Mouse (Mus musculus): ENCODE measurements around the gene Herc4. TPM values are rescaled to one million over a fixed set of nuclear protein-coding genes. Genes with fewer than 3 reads are reported as not detected.

The Herc4 gene
- polyA plus RNA-seq, 1 experiment from 2014 or later, result 46.0 TPM

GRCm38 (mm10) chr10:63230854-63231253 is 12.8 kb upstream of the Herc4 start:
- 35% methylated on average over 3 of the region's 5 CpGs for WGBS
- H3K4me3 ChIP-seq (ENCODE audit: low read depth, low read length), result no peak overlapping the region

GRCm38 (mm10) chr10:63231630-63232029 is 12.0 kb upstream of the Herc4 start:
- Histone ChIP-seq H3K4me1 (ENCODE audit: control insufficient read depth, insufficient read depth, low read length) (no peaks in the 10 kb centered on the region), H3K9ac (ENCODE audit: low read length) (no peak overlapping the region), H3K4me2 (ENCODE audit: low read depth) (no peak overlapping the region), H3K4me3 (ENCODE audit: low read depth, low read length) (no peak overlapping the region), H3K27ac (ENCODE audit: low read depth, low read length) (no peak overlapping the region), H3K36me3 (ENCODE audit: control insufficient read depth, insufficient read depth, low read length) (no peaks in the 10 kb centered on the region), H3K27me3 (ENCODE audit: control insufficient read depth, insufficient read depth, low read length) (no peaks in the 10 kb centered on the region), H3K9me3 (ENCODE audit: control insufficient read depth, low read length) (no peaks in the 10 kb centered on the region)
- DNase-seq (ENCODE audit: low spot score) (no peak), ATAC-seq (ENCODE audit: insufficient read depth, low FRiP score, low TSS enrichment) (no peak)
- 83% methylated on average over 5 of the region's 5 CpGs for WGBS

More at GRCm38 (mm10) chr10:63230854-63231253, 12.8 kb upstream of the Herc4 start:
- no peaks in the 10 kb centered on the region for H3K27me3 ChIP-seq (ENCODE audit: control insufficient read depth, insufficient read depth, low read length)
- H3K9ac ChIP-seq (ENCODE audit: low read length), result no peak overlapping the region
- no peaks in the 10 kb centered on the region for H3K9me3 ChIP-seq (ENCODE audit: control insufficient read depth, low read length)
- no peak for DNase-seq (ENCODE audit: low spot score)
- no peaks in the 10 kb centered on the region for H3K36me3 ChIP-seq (ENCODE audit: control insufficient read depth, insufficient read depth, low read length)
- no peak overlapping the region for H3K4me2 ChIP-seq (ENCODE audit: low read depth)
- H3K27ac ChIP-seq (ENCODE audit: low read depth, low read length), result no peak overlapping the region
- H3K4me1 ChIP-seq (ENCODE audit: control insufficient read depth, insufficient read depth, low read length), result no peaks in the 10 kb centered on the region
- no peak for ATAC-seq (ENCODE audit: insufficient read depth, low FRiP score, low TSS enrichment)

GRCm38 (mm10) chr10:63234133-63234532 is 9.5 kb upstream of the Herc4 start:
- Histone ChIP-seq H3K4me2 (ENCODE audit: low read depth) (no peak overlapping the region), H3K27me3 (ENCODE audit: control insufficient read depth, insufficient read depth, low read length) (no peaks in the 10 kb centered on the region), H3K9me3 (ENCODE audit: control insufficient read depth, low read length) (no peaks in the 10 kb centered on the region), H3K36me3 (ENCODE audit: control insufficient read depth, insufficient read depth, low read length) (no peaks in the 10 kb centered on the region), H3K27ac (ENCODE audit: low read depth, low read length) (no peak overlapping the region), H3K4me3 (ENCODE audit: low read depth, low read length) (no peak overlapping the region), H3K4me1 (ENCODE audit: control insufficient read depth, insufficient read depth, low read length) (no peaks in the 10 kb centered on the region), H3K9ac (ENCODE audit: low read length) (no peak overlapping the region)
- no peak for ATAC-seq (ENCODE audit: insufficient read depth, low FRiP score, low TSS enrichment)
- WGBS, result 89% methylated on average over 5 of the region's 5 CpGs
- no peak for DNase-seq (ENCODE audit: low spot score)

GRCm38 (mm10) chr10:63235889-63236288 is 7.7 kb upstream of the Herc4 start:
- Histone ChIP-seq H3K36me3 (ENCODE audit: control insufficient read depth, insufficient read depth, low read length) (no peaks in the 10 kb centered on the region), H3K27me3 (ENCODE audit: control insufficient read depth, insufficient read depth, low read length) (no peaks in the 10 kb centered on the region), H3K4me2 (ENCODE audit: low read depth) (no peak overlapping the region), H3K27ac (ENCODE audit: low read depth, low read length) (no peak overlapping the region), H3K4me1 (ENCODE audit: control insufficient read depth, insufficient read depth, low read length) (no peaks in the 10 kb centered on the region), H3K9me3 (ENCODE audit: control insufficient read depth, low read length) (no peaks in the 10 kb centered on the region), H3K4me3 (ENCODE audit: low read depth, low read length) (no peak overlapping the region), H3K9ac (ENCODE audit: low read length) (no peak overlapping the region)
- 84% methylated on average over 8 of the region's 8 CpGs for WGBS
- no peak for DNase-seq (ENCODE audit: low spot score)
- ATAC-seq (ENCODE audit: insufficient read depth, low FRiP score, low TSS enrichment), result no peak

GRCm38 (mm10) chr10:63236663-63237062 is 6.9 kb upstream of the Herc4 start:
- Histone ChIP-seq H3K4me1 (ENCODE audit: control insufficient read depth, insufficient read depth, low read length) (no peaks in the 10 kb centered on the region), H3K4me2 (ENCODE audit: low read depth) (no peak overlapping the region), H3K27me3 (ENCODE audit: control insufficient read depth, insufficient read depth, low read length) (no peaks in the 10 kb centered on the region), H3K4me3 (ENCODE audit: low read depth, low read length) (no peak overlapping the region), H3K9me3 (ENCODE audit: control insufficient read depth, low read length) (no peaks in the 10 kb centered on the region), H3K9ac (ENCODE audit: low read length) (no peak overlapping the region), H3K27ac (ENCODE audit: low read depth, low read length) (no peak overlapping the region), H3K36me3 (ENCODE audit: control insufficient read depth, insufficient read depth, low read length) (no peaks in the 10 kb centered on the region)
- WGBS, result 90% methylated on average over 6 of the region's 6 CpGs
- no peak for DNase-seq (ENCODE audit: low spot score)
- ATAC-seq (ENCODE audit: insufficient read depth, low FRiP score, low TSS enrichment), result no peak

GRCm38 (mm10) chr10:63237206-63237605 is 6.4 kb upstream of the Herc4 start:
- 89% methylated on average over 2 of the region's 2 CpGs for WGBS

GRCm38 (mm10) chr10:63238090-63238489 is 5.5 kb upstream of the Herc4 start:
- Histone ChIP-seq H3K27ac (ENCODE audit: low read depth, low read length) (no peak overlapping the region), H3K4me2 (ENCODE audit: low read depth) (no peak overlapping the region), H3K4me1 (ENCODE audit: control insufficient read depth, insufficient read depth, low read length) (peaks cover 2% of the 10 kb centered on the region; the same call in 1 of the 2 replicates), H3K9ac (ENCODE audit: low read length) (no peak overlapping the region), H3K36me3 (ENCODE audit: control insufficient read depth, insufficient read depth, low read length) (no peaks in the 10 kb centered on the region), H3K27me3 (ENCODE audit: control insufficient read depth, insufficient read depth, low read length) (no peaks in the 10 kb centered on the region), H3K9me3 (ENCODE audit: control insufficient read depth, low read length) (no peaks in the 10 kb centered on the region), H3K4me3 (ENCODE audit: low read depth, low read length) (no peak overlapping the region)
- DNase-seq (ENCODE audit: low spot score) (no peak), ATAC-seq (ENCODE audit: insufficient read depth, low FRiP score, low TSS enrichment) (no peak)
- WGBS, result 84% methylated on average over 4 of the region's 4 CpGs

More at GRCm38 (mm10) chr10:63237206-63237605, 6.4 kb upstream of the Herc4 start:
- DNase-seq (ENCODE audit: low spot score) (no peak), ATAC-seq (ENCODE audit: insufficient read depth, low FRiP score, low TSS enrichment) (no peak)
- Histone ChIP-seq H3K4me3 (ENCODE audit: low read depth, low read length) (no peak overlapping the region), H3K4me2 (ENCODE audit: low read depth) (no peak overlapping the region), H3K9ac (ENCODE audit: low read length) (no peak overlapping the region), H3K9me3 (ENCODE audit: control insufficient read depth, low read length) (no peaks in the 10 kb centered on the region), H3K4me1 (ENCODE audit: control insufficient read depth, insufficient read depth, low read length) (no peaks in the 10 kb centered on the region), H3K27me3 (ENCODE audit: control insufficient read depth, insufficient read depth, low read length) (no peaks in the 10 kb centered on the region), H3K36me3 (ENCODE audit: control insufficient read depth, insufficient read depth, low read length) (no peaks in the 10 kb centered on the region), H3K27ac (ENCODE audit: low read depth, low read length) (no peak overlapping the region)

GRCm38 (mm10) chr10:63239848-63240247 is 3.8 kb upstream of the Herc4 start:
- H3K4me2 ChIP-seq (ENCODE audit: low read depth), result no peak overlapping the region
- no peak for ATAC-seq (ENCODE audit: insufficient read depth, low FRiP score, low TSS enrichment)
- no peaks in the 10 kb centered on the region for H3K27me3 ChIP-seq (ENCODE audit: control insufficient read depth, insufficient read depth, low read length)
- H3K9me3 ChIP-seq (ENCODE audit: control insufficient read depth, low read length), result no peaks in the 10 kb centered on the region
- H3K4me1 ChIP-seq (ENCODE audit: control insufficient read depth, insufficient read depth, low read length), result peaks cover 4% of the 10 kb centered on the region; the same call in 1 of the 2 replicates
- DNase-seq (ENCODE audit: low spot score), result no peak
- no peaks in the 10 kb centered on the region for H3K36me3 ChIP-seq (ENCODE audit: control insufficient read depth, insufficient read depth, low read length)
- WGBS, result 86% methylated on average over 2 of the region's 2 CpGs
- no peak overlapping the region for H3K27ac ChIP-seq (ENCODE audit: low read depth, low read length)
- no peak overlapping the region for H3K9ac ChIP-seq (ENCODE audit: low read length)
- H3K4me3 ChIP-seq (ENCODE audit: low read depth, low read length), result no peak overlapping the region

- Histone ChIP-seq H3K4me3 (ENCODE audit: low read depth, low read length) (no peak overlapping the region), H3K4me2 (ENCODE audit: low read depth) (no peak overlapping the region), H3K4me1 (ENCODE audit: control insufficient read depth, insufficient read depth, low read length) (peaks cover 5% of the 10 kb centered on the region; the same call in 1 of the 2 replicates), H3K36me3 (ENCODE audit: control insufficient read depth, insufficient read depth, low read length) (no peaks in the 10 kb centered on the region), H3K27ac (ENCODE audit: low read depth, low read length) (no peak overlapping the region), H3K9ac (ENCODE audit: low read length) (no peak overlapping the region), H3K9me3 (ENCODE audit: control insufficient read depth, low read length) (no peaks in the 10 kb centered on the region), H3K27me3 (ENCODE audit: control insufficient read depth, insufficient read depth, low read length) (no peaks in the 10 kb centered on the region)
- ATAC-seq (ENCODE audit: insufficient read depth, low FRiP score, low TSS enrichment) (no peak), DNase-seq (ENCODE audit: low spot score) (no peak)
- WGBS, result 63% methylated on average over 2 of the region's 2 CpGs
These were observed 2.7 kb upstream of the Herc4 start for GRCm38 (mm10) chr10:63240868-63241271.

All from neural tube, embryonic 11.5 days (tissue).